Mouse (Mus musculus) forebrain, embryonic 11.5 days (tissue): ENCODE results near the gene Tomm22. TPM values are rescaled to one million over a fixed set of nuclear protein-coding genes. Genes with fewer than 3 reads are reported as not detected.
"Not testable (repeated sequence)": the region's sequence is repeated elsewhere in the genome, so short reads cannot be mapped to it uniquely, and the experiment has no call there.

Experiments used
- ATAC-seq: fragments of 200-750 bp; cut with Nextera tagmentation; replicated peaks from 2 replicates; pipeline ENCODE4 v1.8.0; 2017; ENCODE audit warnings: moderate TSS enrichment; ENCODE audit not compliant: low FRiP score
- DNase-seq: peaks from one replicate; pipeline ENCODE4 v3.0.0-alpha.2; 2017; ENCODE audit warnings: low spot score
- H3K27ac ChIP-seq: fragments of 300-500 bp; sonication (generic); 2 replicates; pipeline ENCODE4 v1.5.1; 2014; ENCODE audit warnings: low read depth, low read length
- H3K27me3 ChIP-seq: fragments of 300-500 bp; sonication (generic); 2 replicates; pipeline ENCODE4 v1.6.1; 2014; ENCODE audit warnings: mild to moderate bottlenecking, low read length, mixed read lengths; ENCODE audit not compliant: control insufficient read depth, insufficient read depth
- H3K36me3 ChIP-seq: fragments of 300-500 bp; sonication (generic); 2 replicates; pipeline ENCODE4 v1.6.1; 2014; ENCODE audit warnings: mild to moderate bottlenecking, low read length, moderate library complexity, mixed read lengths; ENCODE audit not compliant: control insufficient read depth, insufficient read depth
- H3K4me1 ChIP-seq: fragments of 300-500 bp; sonication (generic); replicated peaks from 2 replicates; pipeline ENCODE4 v1.6.1; 2014; ENCODE audit warnings: low read length, mixed read lengths; ENCODE audit not compliant: control insufficient read depth, insufficient read depth
- H3K4me2 ChIP-seq: fragments of 300-500 bp; sonication (generic); 2 replicates; pipeline ENCODE4 v1.6.1; 2014; ENCODE audit warnings: low read depth, mild to moderate bottlenecking, low read length, moderate library complexity, mixed read lengths; ENCODE audit not compliant: severe bottlenecking
- H3K4me3 ChIP-seq: fragments of 300-500 bp; sonication (generic); 2 replicates; pipeline ENCODE4 v1.5.1; 2014; ENCODE audit warnings: low read depth, low read length
- H3K9ac ChIP-seq: fragments of 300-500 bp; sonication (generic); 2 replicates; pipeline ENCODE4 v1.6.1; 2014; ENCODE audit warnings: low read length
- H3K9me3 ChIP-seq: fragments of 300-500 bp; sonication (generic); 2 replicates; pipeline ENCODE4 v1.6.1; 2016; ENCODE audit warnings: low read length, mixed read lengths; ENCODE audit not compliant: control insufficient read depth
- WGBS: fragments of 180-500 bp; shearing (Covaris S2); extraction: QIAGEN DNeasy Blood & Tissue Kit; methylation state at CpG from one replicate; pipeline ENCODE4 v1.1.7; 2014; 5-methylcytosine and 5-hydroxymethylcytosine counted together
- polyA plus RNA-seq: library from polyadenylated mRNA; unstranded; fragments of >200 nt; fragmentation: Nextera tagmentation; extraction: Ambion mirVana; gene quantifications from 2 replicates; pipeline ENCODE4 v1.2.1, GENCODE M21; 2014

The Tomm22 gene
- polyA plus RNA-seq, 1 experiment from 2014 or later = 288 TPM

- H3K4me1 ChIP-seq = peaks cover 3% of the 10 kb centered on the region
- ATAC-seq = no peak; the same call in 1 of the 2 replicates
- 4% methylated on average over 16 of the region's 16 CpGs for WGBS
- peak overlapping the region; percentile 86 for H3K9ac ChIP-seq
- no peaks in the 10 kb centered on the region; the same call in 1 of the 2 replicates for H3K36me3 ChIP-seq
- DNase-seq = peak; percentile 90
- peak overlapping the region; percentile 96 for H3K27ac ChIP-seq
- peak overlapping the region; percentile 63 for H3K4me3 ChIP-seq
- H3K9me3 ChIP-seq = no peaks in the 10 kb centered on the region
- H3K4me2 ChIP-seq = peak overlapping the region; percentile 73
- no peaks in the 10 kb centered on the region for H3K27me3 ChIP-seq
Measured at GRCm38 (mm10) chr15:79657837-79658530, 12.7 kb upstream of the Tomm22 start.

GRCm38 (mm10) chr15:79658531-79659375, 11.9 kb upstream of the Tomm22 start, which contains the start of the genes Fam227a and Cby1:
Gene Fam227a (minus strand): TSS chr15:79658956.
Gene Cby1 (plus strand): TSS chr15:79659199.
- Histone ChIP-seq H3K27me3 (no peaks in the 10 kb centered on the region), H3K9ac (peak within 1 kb of the TSS; percentile 86), H3K9me3 (no peaks in the 10 kb centered on the region), H3K27ac (peak within 1 kb of the TSS; percentile 96), H3K4me2 (peak within 1 kb of the TSS; percentile 73), H3K4me1 (peaks cover 3% of the 10 kb centered on the region), H3K36me3 (no peaks in the 10 kb centered on the region; the same call in 1 of the 2 replicates), H3K4me3 (peak within 1 kb of the TSS; percentile 63)
- peak; percentile 86 for ATAC-seq
- DNase-seq = peak; percentile 98
- under 1% methylated on average over 55 of the region's 55 CpGs for WGBS

- ATAC-seq (no peak), DNase-seq (peak; percentile 73)
- Histone ChIP-seq H3K9ac (no peak overlapping the region), H3K4me2 (no peak overlapping the region), H3K9me3 (no peaks in the 10 kb centered on the region), H3K4me3 (no peak overlapping the region), H3K27ac (no peak overlapping the region), H3K27me3 (no peaks in the 10 kb centered on the region), H3K36me3 (no peaks in the 10 kb centered on the region; the same call in 1 of the 2 replicates), H3K4me1 (peaks cover 3% of the 10 kb centered on the region)
- WGBS = 72% methylated on average over 4 of the region's 4 CpGs
Measured at GRCm38 (mm10) chr15:79661852-79662251, 8.8 kb upstream of the Tomm22 start.

- no peak overlapping the region for H3K4me2 ChIP-seq
- no peak overlapping the region for H3K9ac ChIP-seq
- H3K27ac ChIP-seq = no peak overlapping the region
- H3K36me3 ChIP-seq = no peaks in the 10 kb centered on the region; the same call in 1 of the 2 replicates
- peaks cover 3% of the 10 kb centered on the region for H3K4me1 ChIP-seq
- no peaks in the 10 kb centered on the region for H3K9me3 ChIP-seq
- no peak for DNase-seq
- H3K4me3 ChIP-seq = no peak overlapping the region
- H3K27me3 ChIP-seq = no peaks in the 10 kb centered on the region
- WGBS = 90% methylated on average over 8 of the region's 8 CpGs
- no peak for ATAC-seq
Measured at GRCm38 (mm10) chr15:79664666-79665065, 6.0 kb upstream of the Tomm22 start.

GRCm38 (mm10) chr15:79669195-79669594, 1.5 kb upstream of the Tomm22 start:
- no peaks in the 10 kb centered on the region; the same call in 1 of the 2 replicates for H3K36me3 ChIP-seq
- H3K9me3 ChIP-seq = no peaks in the 10 kb centered on the region
- H3K9ac ChIP-seq = no peak overlapping the region
- H3K4me2 ChIP-seq = no peak overlapping the region
- peaks cover 2% of the 10 kb centered on the region; the same call in 1 of the 2 replicates for H3K4me1 ChIP-seq
- DNase-seq (no peak), ATAC-seq (no peak)
- no peak overlapping the region for H3K4me3 ChIP-seq
- no peaks in the 10 kb centered on the region for H3K27me3 ChIP-seq
- 82% methylated on average over 10 of the region's 10 CpGs for WGBS
- H3K27ac ChIP-seq = no peak overlapping the region

GRCm38 (mm10) chr15:79670972-79671299, 275 bp downstream of the Tomm22 start:
- WGBS = under 1% methylated on average over 37 of the region's 37 CpGs
- Histone ChIP-seq H3K27ac (no peak overlapping the region), H3K4me2 (peak overlapping the region; percentile 63), H3K4me3 (peak overlapping the region; percentile 62), H3K4me1 (peaks cover 2% of the 10 kb centered on the region; the same call in 1 of the 2 replicates), H3K27me3 (no peaks in the 10 kb centered on the region), H3K9ac (peak overlapping the region; percentile 78), H3K9me3 (no peaks in the 10 kb centered on the region), H3K36me3 (no peaks in the 10 kb centered on the region; the same call in 1 of the 2 replicates)
- no peak for DNase-seq
- ATAC-seq = peak; percentile 56; the same call in 1 of the 2 replicates

- not testable (repeated sequence) for H3K4me1 ChIP-seq, ATAC-seq, H3K27ac ChIP-seq, H3K9ac ChIP-seq, DNase-seq, H3K36me3 ChIP-seq, H3K27me3 ChIP-seq, H3K9me3 ChIP-seq
- WGBS = 92% methylated on average over 11 of the region's 11 CpGs
- peak overlapping the region; percentile 63 for H3K4me2 ChIP-seq
- H3K4me3 ChIP-seq = peak overlapping the region; percentile 62; the same call in 1 of the 2 replicates
Measured at GRCm38 (mm10) chr15:79671828-79672348, 1.2 kb downstream of the Tomm22 start.

GRCm38 (mm10) chr15:79677936-79678335, 7.3 kb downstream of the Tomm22 start:
- H3K9ac ChIP-seq = no peak overlapping the region
- no peaks in the 10 kb centered on the region; the same call in 1 of the 2 replicates for H3K36me3 ChIP-seq
- ATAC-seq = no peak
- no peaks in the 10 kb centered on the region for H3K9me3 ChIP-seq
- no peak overlapping the region for H3K4me2 ChIP-seq
- H3K4me1 ChIP-seq = no peaks in the 10 kb centered on the region
- 88% methylated on average over 2 of the region's 2 CpGs for WGBS
- H3K27me3 ChIP-seq = no peaks in the 10 kb centered on the region
- H3K27ac ChIP-seq = no peak overlapping the region
- no peak for DNase-seq
- no peak overlapping the region for H3K4me3 ChIP-seq
